Mouse (Mus musculus) cerebellum, adult 2 months (tissue): ENCODE data around the gene Prkaa2.

Source experiments
- CTCF ChIP-seq: fragments of 200-500 bp; IDR thresholded peaks from 2 replicates; pipeline ENCODE4 v1.5.1; 2011; ENCODE audit warnings: low read depth, mild to moderate bottlenecking, control low read depth, low read length, moderate library complexity, borderline replicate concordance; ENCODE audit not compliant: insufficient read depth
- POLR2A ChIP-seq: fragments of 200-500 bp; IDR thresholded peaks from 2 replicates; pipeline ENCODE4 v1.6.1; 2011; ENCODE audit warnings: low read length, control low read depth, borderline replicate concordance; ENCODE audit not compliant: insufficient read depth

- TF ChIP-seq POLR2A (no peak), CTCF (no peak)
Measured at GRCm38 (mm10) chr4:105129212-105129611, 19.5 kb upstream of the Prkaa2 start.
